Mouse (Mus musculus) heart, postnatal 0 days (tissue): Measurements from ENCODE around the gene Naaladl2.

Source experiments
- CTCF ChIP-seq: IDR thresholded peaks from 2 replicates; pipeline ENCODE4 v1.5.1; 2016; ENCODE audit warnings: antibody characterized with exemption, control low read depth, low read depth
- EP300 ChIP-seq: IDR thresholded peaks from 2 replicates; pipeline ENCODE4 v1.6.1; 2016; ENCODE audit warnings: antibody characterized with exemption, low read depth

DNA sequence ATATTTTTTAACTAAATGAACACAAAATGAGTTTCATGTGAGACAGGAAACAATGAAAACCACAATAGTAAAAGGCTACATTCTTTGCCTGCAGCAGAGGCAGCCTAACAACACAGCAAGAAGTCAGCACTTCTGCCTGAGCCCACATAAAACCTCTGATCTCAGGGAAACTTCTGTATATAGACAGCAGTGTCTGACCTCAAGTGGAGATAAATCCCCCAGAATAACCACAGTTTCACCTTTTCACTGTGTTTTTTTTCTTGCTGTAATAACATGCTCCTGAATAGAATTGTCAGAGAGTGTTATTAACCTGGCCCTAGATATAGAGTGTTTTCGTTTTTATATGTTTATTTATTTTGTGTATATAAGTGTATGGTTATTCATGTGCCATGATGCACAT lies 1286.8 kb downstream of the Naaladl2 start:
- TF ChIP-seq CTCF (no peak), EP300 (no peak)
